Mouse (Mus musculus) brain, embryonic 14.5 days (tissue): ENCODE results near the gene Borcs7.

Experiments
- CTCF ChIP-seq: fragments of 200-500 bp; IDR thresholded peaks from 2 replicates; pipeline ENCODE4 v1.5.1; 2012; ENCODE audit warnings: inconsistent platforms, mild to moderate bottlenecking, moderate library complexity, borderline replicate concordance; ENCODE audit not compliant: insufficient read depth, insufficient read length; ENCODE audit errors: extremely low read depth
- POLR2A ChIP-seq: fragments of 200-500 bp; IDR thresholded peaks from 2 replicates; pipeline ENCODE4 v1.6.1; 2012; ENCODE audit warnings: mild to moderate bottlenecking, inconsistent platforms, borderline replicate concordance; ENCODE audit not compliant: poor library complexity, insufficient read depth, insufficient read length, severe bottlenecking; ENCODE audit errors: extremely low read depth

DNA sequence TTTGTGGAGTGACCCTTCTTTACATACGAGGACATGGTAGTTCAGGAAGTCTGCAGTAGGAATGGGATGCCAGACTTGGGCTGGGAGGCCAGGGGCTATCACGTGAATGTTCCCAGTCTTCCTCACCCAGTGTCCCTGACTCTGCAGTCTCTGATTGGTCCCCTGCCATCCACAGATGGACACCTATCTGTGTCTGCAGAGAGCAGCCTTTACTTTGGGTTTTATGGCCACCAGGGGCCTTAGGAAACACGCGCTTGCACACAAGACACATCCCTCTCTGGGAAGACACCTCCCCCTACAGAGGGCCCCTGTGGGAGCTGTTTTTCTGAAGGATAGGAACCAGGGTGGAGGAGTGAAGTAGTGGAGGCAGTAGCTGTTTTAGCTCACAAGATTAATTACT lies 28.2 kb upstream of the Borcs7 start:
- TF ChIP-seq CTCF (no peak), POLR2A (no peak)
